Mouse (Mus musculus) ES-E14 (cell line): ENCODE results near the gene Atoh8. TPM values are rescaled to one million over a fixed set of nuclear protein-coding genes. Genes with fewer than 3 reads are reported as not detected.

Source experiments
- DNase-seq: peaks from one replicate; pipeline ENCODE4 v3.0.0-alpha.2; 2013; ENCODE audit warnings: low read depth, low spot score
- H3K27ac ChIP-seq: 2 replicates; pipeline ENCODE4 v1.5.1; 2012; ENCODE audit warnings: low read depth, mild to moderate bottlenecking, low read length, moderate library complexity, mixed read lengths; ENCODE audit not compliant: poor library complexity, insufficient read depth, severe bottlenecking
- H3K36me3 ChIP-seq: 2 replicates; pipeline ENCODE4 v1.6.1; 2012; ENCODE audit warnings: mild to moderate bottlenecking, low read length, moderate library complexity, mixed read lengths; ENCODE audit not compliant: control insufficient read depth, poor library complexity, insufficient read depth, severe bottlenecking
- H3K4me1 ChIP-seq, 2 experiments: fragments of 150-350 bp in 1 of 2; sonication (generic) in 1 of 2; 2 replicates each; pipeline ENCODE4 v1.6.1; 2012; ENCODE audit warnings: low read length in 2 of 2, mild to moderate bottlenecking in 1 of 2, mixed read lengths in 1 of 2; ENCODE audit not compliant: control insufficient read depth in 2 of 2, insufficient read depth in 2 of 2, poor library complexity in 1 of 2
- H3K4me3 ChIP-seq, 2 experiments: fragments of 150-350 bp in 1 of 2; sonication (generic) in 1 of 2; 2 replicates each; pipeline ENCODE4 v1.5.1; 2012; ENCODE audit warnings: low read length in 2 of 2, low read depth in 1 of 2, mild to moderate bottlenecking in 1 of 2, mixed read lengths in 1 of 2; ENCODE audit not compliant: insufficient read depth in 1 of 2, poor library complexity in 1 of 2, severe bottlenecking in 1 of 2
- H3K9ac ChIP-seq: 2 replicates; pipeline ENCODE4 v1.6.1; 2012; ENCODE audit warnings: low read depth, mild to moderate bottlenecking, low read length, mixed read lengths; ENCODE audit not compliant: poor library complexity, insufficient read depth, severe bottlenecking
- H3K9me3 ChIP-seq: fragments of 150-350 bp; sonication (generic); 2 replicates; pipeline ENCODE4 v1.6.1; 2012; ENCODE audit warnings: low read depth, mild to moderate bottlenecking, low read length; ENCODE audit not compliant: control insufficient read depth, insufficient read depth
- CHD2 ChIP-seq: IDR thresholded peaks from 2 replicates; pipeline ENCODE4 v1.6.1; 2014; ENCODE audit warnings: mild to moderate bottlenecking, low read depth, low read length, inconsistent platforms
- HCFC1 ChIP-seq: IDR thresholded peaks from 2 replicates; pipeline ENCODE4 v1.6.1; 2012; ENCODE audit warnings: low read length, inconsistent platforms, borderline replicate concordance; ENCODE audit not compliant: insufficient read depth
- MAFK ChIP-seq: IDR thresholded peaks from 2 replicates; pipeline ENCODE4 v1.6.1; 2014; ENCODE audit warnings: mild to moderate bottlenecking, low read depth, low read length, inconsistent platforms; ENCODE audit not compliant: insufficient read depth
- ZC3H11A ChIP-seq: IDR thresholded peaks from 2 replicates; pipeline ENCODE4 v1.6.1; 2012; ENCODE audit warnings: low read depth, mild to moderate bottlenecking, inconsistent platforms, low read length, borderline replicate concordance
- ZNF384 ChIP-seq: IDR thresholded peaks from 2 replicates; pipeline ENCODE4 v1.6.1; 2012; ENCODE audit warnings: low read depth, low read length, inconsistent platforms
- in situ Hi-C, 2 experiments: fragments of 600-800 bp; cut with MboI; formaldehyde crosslinking; loops; one replicate each; pipeline ENCODE4 v1.15.1; 2025; ENCODE audit warnings: low sequenced_read_pairs in 2 of 2, inconsistent platforms in 1 of 2; ENCODE audit not compliant: unreplicated experiment in 2 of 2
- total RNA-seq: library from RNA; depleted of rRNA; stranded (reverse); fragments of 300-350 nt; gene quantifications from 2 replicates; pipeline ENCODE4 v1.2.3, GENCODE M21; 2012

Atoh8 gene
- total RNA-seq, 1 experiment = 1.0 TPM

DNA sequence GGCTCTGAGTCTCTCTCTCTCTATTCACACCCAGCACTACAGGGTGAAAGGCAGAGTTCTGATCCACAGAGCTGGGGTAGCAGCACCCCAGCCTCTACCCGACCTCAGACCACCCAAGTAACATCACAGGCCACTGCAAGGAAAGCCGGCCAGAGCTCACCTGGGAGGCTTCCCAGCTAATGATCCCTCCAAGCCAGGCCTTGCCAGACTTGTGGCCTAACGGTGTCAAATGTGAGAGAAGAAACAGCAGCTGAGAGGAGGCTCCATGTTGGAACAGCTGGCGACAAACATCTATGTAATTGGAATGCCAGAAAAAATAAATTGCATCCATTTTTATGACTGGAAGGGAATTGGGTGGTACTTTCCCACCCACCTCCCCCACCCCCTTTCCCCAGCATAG lies 17.1 kb downstream of the Atoh8 start:
- no peak for DNase-seq
- H3K9ac ChIP-seq = no peak overlapping the region
- no peaks in the 10 kb centered on the region for H3K9me3 ChIP-seq
- H3K27ac ChIP-seq = no peak overlapping the region
- TF ChIP-seq HCFC1 (no peak), ZNF384 (no peak), ZC3H11A (no peak), CHD2 (no peak), MAFK (no peak)
- in situ Hi-C loops = no loop called here
- no peaks in the 10 kb centered on the region for H3K4me1 ChIP-seq
- H3K4me3 ChIP-seq = no peak overlapping the region
- H3K36me3 ChIP-seq = no peaks in the 10 kb centered on the region

DNA sequence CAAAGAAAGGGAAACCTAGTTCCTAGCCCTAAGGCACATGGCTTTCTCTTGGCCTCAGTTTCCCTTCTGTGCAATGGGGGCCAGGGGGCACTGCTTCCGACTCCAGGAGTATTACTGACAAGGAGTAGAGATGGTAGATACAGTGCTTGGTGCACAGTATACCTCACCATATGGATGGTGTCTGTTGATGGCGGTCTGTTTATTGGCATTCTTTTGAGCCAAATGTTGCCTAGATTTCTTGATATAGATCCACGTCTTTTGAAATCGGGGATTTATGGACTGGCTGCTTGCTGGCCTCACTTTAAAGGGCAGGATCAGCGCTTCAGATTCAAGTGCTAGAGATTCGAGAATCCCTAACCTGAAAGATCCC lies 18.0 kb downstream of the Atoh8 start:
- H3K9ac ChIP-seq = no peak overlapping the region
- H3K4me3 ChIP-seq = no peak overlapping the region
- DNase-seq = no peak

DNA sequence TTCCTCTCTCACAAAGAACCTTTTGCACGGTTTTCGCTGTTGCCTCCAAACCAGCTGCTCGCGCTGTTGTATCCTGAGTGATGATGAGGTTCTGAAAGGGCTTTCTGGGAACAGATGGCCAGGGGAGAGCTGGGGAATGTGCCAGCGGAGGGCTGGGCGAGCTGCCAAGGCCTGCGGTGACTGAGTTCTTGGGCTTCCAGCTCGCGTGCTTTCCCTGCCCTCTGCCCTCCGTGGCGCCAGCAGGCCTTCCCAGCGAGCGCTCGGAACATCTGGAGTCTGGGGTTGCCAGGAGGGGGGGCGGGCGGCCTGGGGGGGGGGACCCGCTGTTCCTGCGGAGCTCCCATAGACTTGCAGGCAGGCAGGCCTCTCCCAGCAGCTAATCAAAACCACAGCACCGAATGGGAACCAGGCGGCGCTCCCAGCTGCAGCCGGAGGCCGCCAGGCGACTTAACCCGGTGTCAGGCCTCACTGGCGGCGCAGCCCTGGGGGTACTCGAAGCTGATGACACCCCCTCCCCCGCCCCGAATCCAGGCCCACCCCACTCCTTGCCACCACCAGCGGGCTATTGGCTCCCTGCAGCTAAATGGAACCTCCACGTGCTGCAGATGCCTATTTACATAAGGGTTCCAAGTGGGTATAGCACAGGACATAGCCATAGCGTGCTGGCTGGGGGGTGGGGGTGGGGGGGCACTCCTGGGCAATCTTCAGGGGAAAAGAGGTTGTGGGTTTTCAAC lies 18.5 kb downstream of the Atoh8 start:
- Histone ChIP-seq H3K9me3 (no peaks in the 10 kb centered on the region), H3K27ac (no peak overlapping the region), H3K9ac (peak overlapping the region; percentile 63; the same call in 1 of the 2 replicates), H3K4me1 (no peaks in the 10 kb centered on the region), H3K4me3 (peak overlapping the region; percentile 22 to 52), H3K36me3 (no peaks in the 10 kb centered on the region)
- in situ Hi-C loops = no loop called here
- no peak for DNase-seq
- no peak for TF ChIP-seq ZC3H11A
- no peak for TF ChIP-seq ZNF384
- no peak for TF ChIP-seq MAFK
- TF ChIP-seq CHD2 = no peak
- no peak for TF ChIP-seq HCFC1

More for the DNA sequence above, 18.0 kb downstream of the Atoh8 start:
- H3K4me1 ChIP-seq = no peaks in the 10 kb centered on the region
- no peaks in the 10 kb centered on the region for H3K36me3 ChIP-seq
- in situ Hi-C loops = no loop called here
- TF ChIP-seq ZNF384 (no peak), ZC3H11A (no peak), MAFK (no peak), CHD2 (no peak), HCFC1 (no peak)
- no peak overlapping the region for H3K27ac ChIP-seq
- no peaks in the 10 kb centered on the region for H3K9me3 ChIP-seq

DNA sequence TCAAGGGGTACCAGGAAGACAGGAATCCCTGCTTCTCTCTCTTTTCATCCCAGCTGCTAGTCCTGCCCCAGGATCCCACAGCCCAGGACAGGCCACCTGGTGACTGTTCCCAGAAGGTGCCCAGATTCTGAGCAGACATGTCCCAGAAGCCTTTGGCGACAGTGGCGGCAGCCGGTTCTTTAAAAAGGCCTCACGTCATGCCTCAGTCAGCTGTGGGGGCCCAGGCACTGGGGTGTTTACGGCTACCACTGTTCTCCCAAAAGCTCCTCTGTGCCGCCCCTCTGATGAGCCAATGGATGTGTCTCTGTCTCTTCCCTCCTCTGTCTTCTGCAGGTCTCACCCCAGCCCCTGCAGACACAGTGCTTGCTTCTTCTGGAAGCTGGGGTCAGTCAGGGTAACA lies 19.8 kb downstream of the Atoh8 start:
- Histone ChIP-seq H3K4me1 (no peaks in the 10 kb centered on the region), H3K9ac (no peak overlapping the region), H3K27ac (no peak overlapping the region), H3K36me3 (no peaks in the 10 kb centered on the region), H3K4me3 (no peak overlapping the region), H3K9me3 (no peaks in the 10 kb centered on the region)
- DNase-seq = no peak
- no peak for TF ChIP-seq MAFK
- TF ChIP-seq ZC3H11A = no peak
- no peak for TF ChIP-seq CHD2
- TF ChIP-seq ZNF384 = no peak
- no peak for TF ChIP-seq HCFC1
- in situ Hi-C loops = no loop called here

DNA sequence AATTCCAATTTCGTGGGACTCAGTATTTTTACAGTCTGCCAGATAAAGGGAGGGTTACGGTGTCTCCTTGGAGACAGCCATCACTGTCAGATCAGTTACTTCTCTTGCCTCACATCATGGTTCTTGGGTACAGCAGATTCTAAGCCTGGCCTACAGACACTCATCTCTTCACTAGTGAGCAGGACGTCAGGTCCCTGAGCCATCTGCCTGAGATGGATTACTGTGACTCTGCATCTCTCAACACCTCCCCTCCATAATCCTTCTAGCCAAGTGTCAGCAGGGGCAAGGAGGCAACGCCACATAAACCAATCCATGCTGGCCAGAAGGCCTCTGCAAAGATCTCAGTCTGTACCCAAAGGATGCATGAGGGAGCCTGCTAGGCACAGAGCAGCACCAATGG lies 24.0 kb downstream of the Atoh8 start:
- in situ Hi-C loops = no loop called here
- no peak overlapping the region for H3K4me3 ChIP-seq
- H3K27ac ChIP-seq = no peak overlapping the region
- no peaks in the 10 kb centered on the region for H3K36me3 ChIP-seq
- H3K4me1 ChIP-seq = no peaks in the 10 kb centered on the region
- DNase-seq = no peak
- no peaks in the 10 kb centered on the region for H3K9me3 ChIP-seq
- TF ChIP-seq ZNF384 (no peak), ZC3H11A (no peak), MAFK (no peak), CHD2 (no peak), HCFC1 (no peak)
- no peak overlapping the region for H3K9ac ChIP-seq
